Mouse (Mus musculus): ENCODE measurements around the gene Trp53tg5.

GRCm38 (mm10) chr2:164513389-164513788 lies 39.9 kb upstream of the Trp53tg5 start:
- TF ChIP-seq POLR2A (IDR thresholded peaks at IDR 0.05; ENCODE audit: insufficient read depth, low read length) (no peak), EP300 (IDR thresholded peaks at IDR 0.05; ENCODE audit: insufficient read depth, low read depth, low read length) (no peak), CTCF (IDR thresholded peaks at IDR 0.05; ENCODE audit: low read depth, low read length) (no peak)
